Mouse (Mus musculus): ENCODE measurements around the gene Gpat3.

Gene Gpat3

GRCm38 (mm10) chr5:100861140-100861539 lies 15.6 kb downstream of the Gpat3 start:
- DNase-seq (ENCODE audit: low spot score): no peak

GRCm38 (mm10) chr5:100861811-100862210 lies 16.3 kb downstream of the Gpat3 start:
- DNase-seq (ENCODE audit: low spot score): no peak

DNA sequence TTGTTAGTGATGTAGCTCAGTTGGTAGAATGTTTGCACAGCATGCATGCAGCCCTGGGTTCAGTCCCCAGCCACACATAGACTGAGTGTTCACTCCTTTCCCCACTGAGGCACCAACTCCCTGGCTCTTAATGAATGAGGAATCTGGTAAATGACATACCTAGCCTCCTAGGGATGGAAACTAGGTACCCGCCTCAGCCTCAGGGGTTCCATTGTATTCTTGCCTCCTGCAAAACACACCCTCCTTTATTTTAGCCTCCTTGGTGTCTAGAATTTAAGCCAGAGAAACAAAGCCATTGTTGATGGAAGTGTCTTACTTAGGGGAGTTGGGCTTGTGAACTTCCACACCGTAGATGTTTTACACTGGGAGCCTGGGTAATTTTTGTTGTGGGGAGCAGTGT lies 17.6 kb downstream of the Gpat3 start:
- no peak for DNase-seq (ENCODE audit: low spot score)

DNA sequence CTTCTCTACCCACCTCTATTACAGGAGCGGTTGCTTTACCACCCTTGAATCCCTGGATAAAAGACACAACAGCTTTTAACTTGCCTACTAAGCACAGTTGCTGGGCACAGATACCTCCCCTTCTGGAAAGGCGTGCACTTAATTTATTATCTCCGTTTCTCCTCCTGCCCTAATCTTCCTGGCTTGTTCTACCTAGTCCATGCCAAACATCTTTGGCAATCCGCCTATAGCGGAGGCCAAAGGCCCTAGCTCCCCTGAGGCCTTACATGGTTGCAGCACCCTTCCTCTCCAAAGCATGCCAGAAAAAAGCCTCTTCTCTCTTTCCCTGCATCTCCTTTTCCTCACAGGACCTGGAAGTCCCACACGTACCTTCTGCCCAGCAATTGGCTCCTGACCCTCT lies 18.9 kb downstream of the Gpat3 start:
- peak; percentile 22 for DNase-seq (ENCODE audit: low spot score)

DNA sequence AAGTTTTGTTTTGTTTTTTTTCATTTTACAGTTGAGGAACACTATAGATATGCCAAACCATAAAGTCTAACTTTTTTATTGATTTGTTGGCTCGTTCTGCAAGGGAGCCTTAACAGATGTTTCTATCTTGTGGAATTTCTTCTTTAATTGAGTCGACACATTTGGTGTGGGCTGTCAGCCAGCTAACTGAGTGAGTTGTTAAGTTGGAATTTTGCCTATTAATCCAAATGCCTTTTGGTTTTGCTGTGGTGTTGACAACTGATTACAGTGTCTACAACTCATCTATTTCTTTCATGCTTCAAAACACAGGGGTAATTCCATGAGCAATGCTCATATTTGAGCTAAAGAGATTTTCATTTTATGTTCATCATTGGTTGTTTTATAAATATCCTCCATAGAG lies 20.7 kb downstream of the Gpat3 start:
- no peak for DNase-seq (ENCODE audit: low spot score)

- no peak for DNase-seq (ENCODE audit: low spot score)
Measured at GRCm38 (mm10) chr5:100869197-100869895, 23.8 kb downstream of the Gpat3 start.

- no peak for DNase-seq (ENCODE audit: low spot score)
Measured at GRCm38 (mm10) chr5:100871987-100872386, 26.5 kb downstream of the Gpat3 start.

DNA sequence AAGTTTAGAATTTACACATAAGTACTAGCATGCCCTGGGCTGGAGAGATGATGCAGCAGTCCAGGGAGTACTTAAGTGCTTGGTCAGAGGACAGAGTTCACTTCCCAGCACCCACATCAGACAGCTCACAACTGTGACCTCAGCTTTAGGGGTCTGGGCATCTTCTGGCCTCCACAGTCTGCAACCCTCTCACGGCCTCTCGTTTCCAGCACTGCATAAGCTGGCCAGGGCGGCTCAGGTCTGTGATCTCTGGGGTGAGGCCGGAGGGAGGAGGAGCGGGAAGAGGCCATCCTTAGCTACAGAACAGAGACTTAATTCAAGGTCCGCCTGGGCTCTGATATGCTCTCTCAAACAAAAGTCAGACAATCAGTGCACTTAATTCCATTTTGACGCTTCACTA lies 29.2 kb downstream of the Gpat3 start:
- DNase-seq (ENCODE audit: low spot score): no peak

DNA sequence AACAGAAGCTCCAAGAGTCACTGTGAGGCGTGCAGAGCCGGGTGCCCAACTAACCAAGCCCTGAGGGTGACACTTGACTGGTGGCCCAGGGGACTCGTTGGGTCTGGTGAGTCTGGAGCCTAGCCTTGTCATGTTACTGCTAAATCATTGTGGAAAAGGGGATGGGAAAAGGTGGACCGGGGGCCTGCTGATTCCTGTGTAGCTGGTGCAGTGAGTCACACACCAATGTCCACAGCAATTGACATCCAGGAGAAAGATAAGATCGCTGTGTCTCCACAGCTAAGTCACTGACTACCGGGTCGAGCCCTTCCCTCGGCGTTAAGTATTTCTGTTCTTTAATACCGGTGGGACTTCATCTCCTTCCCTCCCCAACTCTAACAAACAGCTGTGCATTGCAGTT lies 29.7 kb downstream of the Gpat3 start:
- DNase-seq (ENCODE audit: low spot score): no peak

GRCm38 (mm10) chr5:100877021-100877420 lies 31.5 kb downstream of the Gpat3 start:
- no peak for DNase-seq (ENCODE audit: low spot score)

- no peak for DNase-seq (ENCODE audit: low spot score)
Measured at GRCm38 (mm10) chr5:100885216-100885615, 39.7 kb downstream of the Gpat3 start.

DNA sequence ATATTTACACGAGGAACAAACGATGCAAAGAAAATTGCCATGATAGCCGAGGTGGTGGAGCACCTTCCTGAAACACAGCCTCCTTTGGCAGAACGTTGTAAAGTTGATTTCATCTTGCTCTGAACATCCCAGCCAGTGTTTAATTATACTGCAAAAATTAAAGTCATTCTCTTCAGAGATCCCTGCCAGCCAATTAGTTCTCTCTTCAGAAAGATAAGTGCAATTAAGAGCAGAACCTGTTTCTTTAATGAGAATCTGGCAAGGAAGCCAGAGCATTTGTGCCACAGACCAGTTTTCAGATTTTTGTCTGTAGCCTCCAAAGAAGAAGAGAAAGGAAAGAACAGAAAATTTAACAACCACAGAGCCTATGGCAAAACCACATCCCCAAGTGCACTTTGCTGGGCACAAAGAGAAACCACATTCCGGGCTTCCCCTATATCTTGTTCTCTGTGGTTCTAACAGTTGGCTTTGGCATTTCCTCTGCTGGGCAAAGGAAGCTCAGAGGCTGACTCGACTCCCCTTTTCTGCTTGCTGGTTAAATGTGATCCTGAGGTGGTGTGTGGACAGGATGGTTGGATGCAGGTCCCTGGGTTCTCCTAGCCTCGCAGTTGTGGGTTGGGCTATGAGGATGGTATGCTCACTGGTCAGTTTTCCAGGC lies 40.9 kb downstream of the Gpat3 start:
- DNase-seq (ENCODE audit: low spot score): no peak

GRCm38 (mm10) chr5:100896199-100896598 lies 50.7 kb downstream of the Gpat3 start:
- no peak for DNase-seq (ENCODE audit: low spot score)

GRCm38 (mm10) chr5:100899745-100900489 lies 54.4 kb downstream of the Gpat3 start:
- DNase-seq (ENCODE audit: low spot score): no peak

DNA sequence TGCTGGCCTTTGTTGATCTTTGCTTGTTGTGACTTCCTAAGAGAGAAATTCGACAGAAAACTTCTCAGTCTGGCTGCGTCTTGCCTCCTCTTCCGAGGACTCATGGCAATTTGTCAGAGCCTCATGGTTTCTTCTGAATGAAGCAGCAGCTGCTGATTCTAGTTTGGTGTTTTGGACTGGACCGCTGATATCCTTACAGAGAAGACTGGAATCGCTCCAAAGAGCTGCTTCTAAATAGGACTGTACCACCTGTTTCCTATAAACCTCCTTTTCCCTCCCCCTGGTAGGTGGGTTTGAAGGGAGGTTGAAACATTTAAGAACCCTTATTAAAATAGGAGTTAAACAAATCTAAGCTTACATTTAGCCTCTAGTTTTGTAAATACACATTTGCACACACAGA lies 55.5 kb downstream of the Gpat3 start:
- no peak for DNase-seq (ENCODE audit: low spot score)

GRCm38 (mm10) chr5:100908478-100908877 lies 63.0 kb downstream of the Gpat3 start:
- DNase-seq (ENCODE audit: low spot score): no peak

- no peak for DNase-seq (ENCODE audit: low spot score)
Measured at GRCm38 (mm10) chr5:100908901-100909300, 63.4 kb downstream of the Gpat3 start.

DNA sequence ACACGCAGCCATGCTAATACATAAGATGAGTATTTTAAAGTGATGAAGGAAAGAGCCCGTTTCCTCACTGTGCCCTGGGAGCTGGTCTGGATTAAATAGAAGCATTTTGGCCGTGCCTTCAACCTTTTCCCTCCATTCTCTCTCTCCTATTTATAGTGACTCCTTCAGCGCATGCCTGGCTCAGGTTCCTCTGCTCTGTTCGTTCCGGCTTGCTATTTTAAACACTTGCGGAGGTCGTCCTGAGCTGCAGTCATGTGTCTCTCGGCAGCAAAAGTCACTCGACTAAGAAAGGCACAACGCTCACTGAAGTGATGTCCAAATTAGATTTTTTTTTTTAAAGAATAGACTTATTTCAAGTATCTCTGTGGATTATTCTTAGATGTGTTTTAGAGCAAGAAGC lies 64.2 kb downstream of the Gpat3 start:
- no peak for DNase-seq (ENCODE audit: low spot score)

DNA sequence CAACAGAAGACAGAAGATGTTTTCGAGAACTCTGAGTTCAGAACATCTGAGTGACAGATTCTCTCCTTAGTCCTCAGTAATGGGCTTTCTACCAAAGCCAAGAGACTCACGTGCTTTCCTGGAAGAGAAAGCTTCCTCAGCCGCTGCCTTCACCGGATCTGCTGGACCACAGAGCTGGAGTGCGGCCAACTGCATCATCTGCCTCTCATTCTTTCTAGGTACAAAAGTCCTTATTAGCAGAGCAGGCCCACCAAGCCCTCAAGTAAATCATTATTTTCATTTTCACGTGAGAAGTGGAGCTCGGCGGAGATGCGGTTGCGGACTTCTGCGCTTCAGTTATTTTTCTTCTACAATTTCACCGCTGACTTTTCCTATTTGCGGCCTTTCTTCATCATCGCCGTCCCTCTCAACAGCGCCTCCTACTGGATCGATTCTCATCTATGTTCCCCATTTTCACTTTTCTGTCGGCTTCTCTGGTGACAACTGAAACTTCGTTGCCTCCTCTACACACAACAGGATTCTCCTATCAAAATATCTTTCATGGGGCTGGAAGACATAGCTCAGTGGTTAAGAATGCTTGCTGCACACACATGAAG lies 66.1 kb downstream of the Gpat3 start:
- no peak for DNase-seq (ENCODE audit: low spot score)

DNA sequence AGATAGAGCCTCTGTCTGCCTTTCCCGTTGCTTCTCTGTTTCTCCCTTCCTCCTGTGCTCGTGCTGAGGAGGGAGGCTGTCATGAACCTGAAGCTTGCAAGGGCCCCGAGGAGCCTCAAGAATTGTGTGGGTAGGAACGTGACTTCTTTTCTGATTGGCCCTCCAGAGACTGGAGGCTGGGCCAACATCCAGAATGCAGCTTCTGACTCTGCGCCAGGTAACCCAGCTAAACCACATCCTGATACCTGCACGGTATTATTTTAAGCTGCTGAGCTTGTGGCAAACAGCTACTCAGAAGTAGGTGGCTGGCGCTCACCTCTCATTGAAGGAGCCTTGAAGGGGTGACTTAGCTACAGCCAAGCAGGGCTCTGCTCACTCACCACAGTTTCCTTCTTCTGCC lies 66.9 kb downstream of the Gpat3 start:
- DNase-seq (ENCODE audit: low spot score): no peak

GRCm38 (mm10) chr5:100913274-100913673 lies 67.8 kb downstream of the Gpat3 start:
- no peak for DNase-seq (ENCODE audit: low spot score)

- peak; percentile 33 for DNase-seq (ENCODE audit: low spot score)
Measured at GRCm38 (mm10) chr5:100914989-100915388, 69.5 kb downstream of the Gpat3 start.

DNA sequence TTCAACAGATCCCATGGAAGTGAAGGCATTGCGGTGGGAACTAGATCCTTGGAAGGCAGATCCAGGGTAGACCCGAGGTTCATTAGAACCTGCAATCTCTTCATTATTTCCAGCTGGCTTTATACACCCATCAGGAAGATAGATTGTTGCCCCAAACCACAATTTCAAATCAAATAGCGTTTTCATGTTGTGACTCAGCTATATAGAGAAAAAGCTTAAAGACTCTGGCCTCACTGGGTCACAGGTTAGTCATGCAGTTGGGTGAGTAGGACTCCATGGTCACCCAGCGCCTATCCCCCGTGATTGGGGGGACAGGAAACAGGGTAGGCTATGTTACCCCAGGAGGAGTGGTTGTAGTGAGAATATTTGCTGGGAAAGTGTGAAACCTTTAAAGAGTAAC lies 69.9 kb downstream of the Gpat3 start:
- DNase-seq (ENCODE audit: low spot score): no peak
